Mouse (Mus musculus) brain, embryonic 14.5 days (tissue): ENCODE measurements around the gene Tbc1d22a. TPM values are rescaled to one million over a fixed set of nuclear protein-coding genes. Genes with fewer than 3 reads are reported as not detected.
A peak's percentile ranks its signal among the peaks of the same experiment; 100 is the strongest.

Source experiments
- DNase-seq: peaks from one replicate; pipeline ENCODE4 v3.0.0-alpha.2; 2011; ENCODE audit warnings: low read depth
- CTCF ChIP-seq: fragments of 200-500 bp; IDR thresholded peaks from 2 replicates; pipeline ENCODE4 v1.5.1; 2012; ENCODE audit warnings: inconsistent platforms, mild to moderate bottlenecking, moderate library complexity, borderline replicate concordance; ENCODE audit not compliant: insufficient read depth, insufficient read length; ENCODE audit errors: extremely low read depth
- POLR2A ChIP-seq: fragments of 200-500 bp; IDR thresholded peaks from 2 replicates; pipeline ENCODE4 v1.6.1; 2012; ENCODE audit warnings: mild to moderate bottlenecking, inconsistent platforms, borderline replicate concordance; ENCODE audit not compliant: poor library complexity, insufficient read depth, insufficient read length, severe bottlenecking; ENCODE audit errors: extremely low read depth
- polyA plus RNA-seq: library from polyadenylated mRNA; depleted of rRNA; stranded (reverse); fragments of >200 nt; gene quantifications from 2 replicates; pipeline ENCODE4 v1.2.3, GENCODE M21; 2012

The Tbc1d22a gene
- polyA plus RNA-seq, 1 experiment = 16.8 TPM

GRCm38 (mm10) chr15:86320803-86321510 is 106.7 kb downstream of the Tbc1d22a start:
- DNase-seq = peak; percentile 47

DNA sequence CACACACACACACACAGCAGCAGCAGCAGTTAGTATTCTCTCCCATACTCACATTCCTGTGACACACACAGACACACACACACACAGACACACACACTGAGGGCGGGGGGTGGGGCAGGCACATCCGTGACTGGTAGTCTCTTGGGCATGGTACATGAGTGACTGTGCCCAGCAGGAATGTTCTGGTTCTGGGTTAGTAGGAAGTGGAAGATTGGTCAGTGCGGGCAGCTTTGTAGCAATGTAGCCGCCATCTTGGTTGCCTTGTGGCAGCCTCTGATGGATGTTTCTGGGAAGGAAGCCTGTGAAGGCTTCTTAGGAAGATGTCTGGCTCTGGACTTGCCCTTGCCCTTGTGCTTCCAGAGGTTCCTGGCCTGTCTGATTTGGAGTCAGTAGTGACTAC is 112.1 kb downstream of the Tbc1d22a start:
- TF ChIP-seq CTCF (no peak), POLR2A (no peak)
- no peak for DNase-seq

More at GRCm38 (mm10) chr15:86320803-86321510, 106.7 kb downstream of the Tbc1d22a start:
- TF ChIP-seq POLR2A (no peak), CTCF (no peak)

DNA sequence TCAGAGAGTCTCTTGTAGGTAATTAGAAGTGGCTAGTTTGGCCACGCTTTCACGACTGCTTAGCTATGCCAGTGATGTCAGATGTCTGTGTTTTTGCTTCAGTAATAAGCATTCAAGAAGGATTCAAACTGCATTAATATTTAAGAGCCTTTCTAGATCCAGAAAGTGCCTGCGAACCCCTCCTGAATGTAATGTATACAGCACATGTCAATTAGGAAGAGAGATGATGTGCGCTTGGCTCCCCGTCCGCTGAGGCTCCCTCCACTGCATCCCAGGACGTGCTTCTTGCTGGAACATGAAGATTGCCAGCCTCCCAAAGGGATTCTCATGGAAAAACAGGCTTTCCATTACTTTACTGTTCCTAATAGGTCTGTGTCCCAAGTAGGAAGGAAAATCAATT is 115.7 kb downstream of the Tbc1d22a start:
- TF ChIP-seq CTCF (no peak), POLR2A (no peak)

DNA sequence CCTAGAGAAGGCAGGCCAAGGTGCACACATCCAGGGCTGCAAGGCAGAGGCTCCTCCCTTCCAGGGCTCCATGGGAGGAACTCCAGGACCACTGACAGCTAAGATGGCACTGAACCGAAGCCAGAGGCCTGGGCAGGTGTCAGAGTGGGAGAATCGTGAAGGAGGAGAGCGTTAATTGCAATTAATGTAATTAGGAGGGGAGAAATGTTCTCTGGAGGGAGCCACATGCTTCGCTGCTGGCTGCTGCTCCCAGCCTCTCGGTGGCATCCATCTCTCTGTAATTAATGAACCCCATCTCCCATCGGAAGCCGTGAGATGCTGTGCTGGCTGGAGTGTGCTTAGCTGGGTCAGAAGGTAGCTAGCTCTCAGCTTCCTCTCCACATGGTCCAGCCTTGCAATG is 116.2 kb downstream of the Tbc1d22a start:
- TF ChIP-seq CTCF (no peak), POLR2A (no peak)
- DNase-seq = peak; percentile 84

More for the DNA sequence above, 115.7 kb downstream of the Tbc1d22a start:
- DNase-seq = peak; percentile 80

- TF ChIP-seq CTCF (no peak), POLR2A (no peak)
- no peak for DNase-seq
Observed at GRCm38 (mm10) chr15:86331501-86332245, 117.4 kb downstream of the Tbc1d22a start.

DNA sequence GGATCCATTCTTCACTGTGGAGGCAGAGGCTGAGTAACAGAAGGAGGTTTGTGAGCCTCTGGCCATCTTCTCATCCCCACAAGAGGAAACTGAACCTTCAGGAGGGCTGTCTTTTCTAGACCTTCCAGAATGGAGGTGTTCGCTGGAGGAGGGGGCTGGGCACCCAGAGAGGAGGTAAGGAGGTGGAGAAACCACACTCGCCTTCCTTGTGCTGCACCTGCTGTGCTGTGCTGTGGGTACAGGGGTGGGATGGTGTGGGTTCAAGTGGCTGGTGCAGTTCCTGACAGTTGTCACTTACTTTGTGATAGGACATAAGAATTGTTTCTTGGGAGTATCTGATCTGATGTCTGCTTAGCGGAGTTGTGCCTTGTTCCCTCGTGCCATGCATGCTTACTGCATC is 118.9 kb downstream of the Tbc1d22a start:
- TF ChIP-seq CTCF = no peak
- no peak for TF ChIP-seq POLR2A

DNA sequence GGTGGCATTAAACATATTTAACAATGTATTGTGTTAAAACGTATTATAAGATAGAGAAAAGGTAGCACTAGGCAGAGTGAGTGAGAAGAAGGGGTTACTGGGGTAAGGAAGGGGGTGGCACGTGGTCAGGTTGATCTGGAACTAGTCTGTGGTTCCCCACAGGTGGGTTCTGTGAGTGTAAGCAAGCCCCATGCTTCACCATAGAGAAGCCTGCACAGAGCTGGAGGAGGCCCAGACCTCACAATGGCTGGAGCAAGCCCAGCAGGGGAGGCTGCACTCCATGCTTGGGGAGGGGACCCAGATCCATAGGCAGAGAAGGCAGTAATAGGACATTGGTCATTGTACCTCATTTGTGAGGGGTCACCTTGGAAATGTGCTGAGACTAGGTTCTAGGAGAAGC is 119.3 kb downstream of the Tbc1d22a start:
- no peak for DNase-seq
- no peak for TF ChIP-seq POLR2A
- TF ChIP-seq CTCF = no peak

More for the DNA sequence above, 118.9 kb downstream of the Tbc1d22a start:
- DNase-seq = no peak

DNA sequence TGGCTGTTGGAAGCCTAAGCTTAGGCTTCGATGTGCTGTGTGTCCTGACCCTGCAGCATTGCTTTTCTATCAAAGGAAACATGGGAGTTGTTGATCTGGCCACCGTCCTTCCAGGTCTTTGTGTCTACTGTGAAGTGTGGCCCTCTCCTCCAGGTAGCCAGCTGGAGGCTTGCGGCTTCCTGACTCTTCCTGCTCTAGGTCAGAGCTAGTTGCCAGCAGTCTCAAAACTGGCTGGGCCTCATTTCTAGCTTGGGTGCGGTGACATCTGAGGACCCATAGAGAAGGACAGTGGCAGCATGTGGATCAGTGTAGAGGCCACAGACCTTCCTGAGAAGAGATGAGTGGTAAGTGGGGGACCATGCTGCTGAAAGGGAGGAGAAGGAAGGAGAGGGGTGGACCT is 120.0 kb downstream of the Tbc1d22a start:
- no peak for DNase-seq
- TF ChIP-seq CTCF (no peak), POLR2A (no peak)

DNA sequence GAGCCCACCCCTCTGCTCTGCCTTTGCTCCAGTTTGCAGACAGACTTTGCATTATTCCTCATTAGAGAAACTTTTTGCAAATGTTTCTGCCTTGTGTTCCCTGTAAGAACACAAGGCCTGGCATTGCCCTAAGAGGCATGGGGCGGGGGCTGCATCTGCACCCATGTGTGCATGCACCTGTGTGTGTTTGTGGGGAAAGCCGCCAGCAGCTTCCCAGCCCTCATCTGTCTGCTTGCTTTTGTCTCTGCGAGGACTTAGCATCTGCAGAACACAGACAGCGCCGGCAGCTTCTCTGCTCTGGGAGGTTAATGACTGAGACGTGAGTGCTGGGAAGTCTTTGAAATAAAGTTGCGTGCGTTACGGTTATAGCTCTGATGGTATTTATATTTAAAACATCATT is 120.5 kb downstream of the Tbc1d22a start:
- TF ChIP-seq CTCF (no peak), POLR2A (no peak)
- peak; percentile 63 for DNase-seq

GRCm38 (mm10) chr15:86335781-86336180 is 121.5 kb downstream of the Tbc1d22a start:
- no peak for DNase-seq
- no peak for TF ChIP-seq CTCF
- no peak for TF ChIP-seq POLR2A

DNA sequence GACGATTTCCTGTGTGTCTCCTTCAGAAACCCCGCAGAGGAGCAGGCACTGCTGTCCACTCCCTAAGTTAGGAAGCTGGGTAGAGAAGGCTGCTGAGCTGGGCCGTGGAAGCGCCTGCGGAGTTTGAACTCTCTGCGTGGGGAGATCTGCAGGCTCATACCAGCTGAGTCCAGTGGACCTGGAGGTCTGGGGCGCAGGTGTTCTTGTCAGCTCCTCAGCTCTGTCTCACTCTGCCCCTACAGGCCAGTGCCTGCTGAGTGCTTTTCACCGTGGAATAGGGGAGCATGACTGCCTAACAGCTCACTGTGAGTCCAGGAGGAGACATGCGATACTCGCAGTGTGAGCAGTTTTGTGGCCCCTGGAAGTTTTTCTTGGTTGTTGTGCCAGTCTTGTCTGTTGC is 123.5 kb downstream of the Tbc1d22a start:
- DNase-seq = no peak
- no peak for TF ChIP-seq POLR2A
- peak; percentile 32; the same call in 1 of the 2 replicates for TF ChIP-seq CTCF
